Mouse (Mus musculus) spleen, adult 2 months (tissue): ENCODE data around the gene Olfr575.

ENCODE experiments used
- CTCF ChIP-seq: fragments of 200-500 bp; IDR thresholded peaks from 2 replicates; pipeline ENCODE4 v1.5.1; 2011; ENCODE audit warnings: mild to moderate bottlenecking, inconsistent platforms; ENCODE audit not compliant: insufficient read depth, insufficient read length, insufficient replicate concordance; ENCODE audit errors: extremely low read depth
- POLR2A ChIP-seq: fragments of 200-500 bp; IDR thresholded peaks from 2 replicates; pipeline ENCODE4 v1.6.1; 2011; ENCODE audit warnings: low read depth, low read length, inconsistent platforms

GRCm38 (mm10) chr7:102915261-102915660 lies 43.3 kb downstream of the Olfr575 start:
- TF ChIP-seq POLR2A = no peak
- TF ChIP-seq CTCF = no peak
